Mouse (Mus musculus) intestine, embryonic 14.5 days (tissue): Measurements from ENCODE around the gene Vmn1r5. TPM values are rescaled to one million over a fixed set of nuclear protein-coding genes. Genes with fewer than 3 reads are reported as not detected.
"Not testable (repeated sequence)": the region's sequence is repeated elsewhere in the genome, so short reads cannot be mapped to it uniquely, and the experiment has no call there.

Experiments
- ATAC-seq: fragments of 200-750 bp; cut with Nextera tagmentation; replicated peaks from 2 replicates; pipeline ENCODE4 v1.8.0; 2017; ENCODE audit warnings: low read depth, moderate number of reproducible peaks, moderate TSS enrichment, moderate library complexity; ENCODE audit not compliant: low FRiP score, low TSS enrichment
- DNase-seq: peaks from one replicate; pipeline ENCODE4 v3.0.0-alpha.2; 2018; ENCODE audit warnings: low spot score
- H3K27ac ChIP-seq: fragments of 300-500 bp; sonication (generic); 2 replicates; pipeline ENCODE4 v1.5.1; 2014; ENCODE audit warnings: low read depth, mild to moderate bottlenecking, control low read depth
- H3K27me3 ChIP-seq: fragments of 300-500 bp; sonication (generic); replicated peaks from 2 replicates; pipeline ENCODE4 v1.6.1; 2014; ENCODE audit warnings: low read length, control low read depth; ENCODE audit not compliant: control insufficient read depth, insufficient read depth
- H3K36me3 ChIP-seq: fragments of 300-500 bp; sonication (generic); 2 replicates; pipeline ENCODE4 v1.6.1; 2014; ENCODE audit warnings: low read length, control low read depth; ENCODE audit not compliant: control insufficient read depth, insufficient read depth
- H3K4me1 ChIP-seq: fragments of 300-500 bp; sonication (generic); replicated peaks from 2 replicates; pipeline ENCODE4 v1.6.1; 2014; ENCODE audit warnings: low read length, control low read depth, mixed read lengths; ENCODE audit not compliant: control insufficient read depth, insufficient read depth
- H3K4me2 ChIP-seq: fragments of 300-500 bp; sonication (generic); 2 replicates; pipeline ENCODE4 v1.6.1; 2014; ENCODE audit warnings: low read length
- H3K4me3 ChIP-seq: fragments of 300-500 bp; sonication (generic); 2 replicates; pipeline ENCODE4 v1.5.1; 2014; ENCODE audit warnings: low read depth, low read length, control low read depth, mixed read lengths
- H3K9ac ChIP-seq: fragments of 300-500 bp; sonication (generic); 2 replicates; pipeline ENCODE4 v1.6.1; 2014; ENCODE audit warnings: mild to moderate bottlenecking, low read length
- H3K9me3 ChIP-seq: fragments of 300-500 bp; sonication (generic); 2 replicates; pipeline ENCODE4 v1.6.1; 2016; ENCODE audit warnings: low read length, control low read depth; ENCODE audit not compliant: control insufficient read depth
- WGBS: fragments of 180-500 bp; shearing (Covaris S2); extraction: QIAGEN DNeasy Blood & Tissue Kit; methylation state at CpG from one replicate; pipeline ENCODE4 v1.1.7; 2014; 5-methylcytosine and 5-hydroxymethylcytosine counted together
- polyA plus RNA-seq: library from polyadenylated mRNA; unstranded; fragments of >200 nt; fragmentation: Nextera tagmentation; extraction: Ambion mirVana; gene quantifications from 2 replicates; pipeline ENCODE4 v1.2.1, GENCODE M21; 2014

Vmn1r5 gene
- polyA plus RNA-seq, 1 experiment from 2014 or later = not detected

DNA sequence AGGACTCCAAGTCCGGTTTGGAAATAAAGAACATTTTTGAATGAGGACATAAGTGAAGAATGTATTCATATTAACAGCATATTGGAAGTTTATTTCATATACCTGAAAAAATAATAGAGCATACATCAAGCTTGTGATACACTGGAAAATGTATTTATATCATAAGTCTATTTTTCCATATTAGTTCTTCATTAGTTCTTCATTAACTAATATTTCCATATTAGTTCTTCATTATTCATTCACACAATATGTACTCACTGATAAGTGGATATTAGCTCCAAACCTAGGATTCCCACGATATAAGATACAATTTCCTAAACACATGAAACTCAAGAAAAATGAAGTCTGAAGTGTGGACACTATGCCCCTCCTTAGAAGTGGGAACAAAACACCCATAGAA lies 55.2 kb downstream of the Vmn1r5 start, which contains the start of gene Vmn1r7:
Gene Vmn1r7, minus strand, starts transcription at position 101 of the 400 bp plus-strand sequence.
- not testable (repeated sequence) for H3K36me3 ChIP-seq, H3K4me2 ChIP-seq, H3K9me3 ChIP-seq, H3K4me3 ChIP-seq, H3K27me3 ChIP-seq, ATAC-seq, DNase-seq, H3K4me1 ChIP-seq, H3K9ac ChIP-seq, H3K27ac ChIP-seq
- WGBS = 84% methylated on average over 2 of the region's 2 CpGs

GRCm38 (mm10) chr6:57031984-57032383 lies 61.9 kb downstream of the Vmn1r5 start, which contains the start of gene Vmn1r8:
Gene Vmn1r8, plus strand, starts transcription at chr6:57032284.
- Histone ChIP-seq H3K27me3 (no peaks in the 10 kb centered on the region), H3K9me3 (no peaks in the 10 kb centered on the region), H3K36me3 (no peaks in the 10 kb centered on the region), H3K27ac (no peak within 1 kb of the TSS), H3K9ac (no peak within 1 kb of the TSS), H3K4me1 (no peaks in the 10 kb centered on the region), H3K4me3 (no peak within 1 kb of the TSS), H3K4me2 (no peak within 1 kb of the TSS)
- ATAC-seq (no peak), DNase-seq (no peak)

GRCm38 (mm10) chr6:57034674-57035073 lies 64.6 kb downstream of the Vmn1r5 start:
- Histone ChIP-seq H3K27me3 (no peaks in the 10 kb centered on the region), H3K4me1 (no peaks in the 10 kb centered on the region), H3K4me2 (no peak overlapping the region), H3K9ac (no peak overlapping the region), H3K9me3 (no peaks in the 10 kb centered on the region), H3K36me3 (no peaks in the 10 kb centered on the region), H3K27ac (no peak overlapping the region), H3K4me3 (no peak overlapping the region)
- no peak for DNase-seq
- WGBS = 81% methylated on average over 2 of the region's 2 CpGs
- no peak for ATAC-seq

Other genes with a start within 250 kb of the Vmn1r5 start
- gene Kbtbd2, start 172.5 kb upstream of the Vmn1r5 start, polyA plus RNA-seq = 24.5 and 30.4 TPM in 2 replicates
- 111 and 113 TPM in 2 replicates for gene Fkbp9, start 138.2 kb upstream of the Vmn1r5 start, polyA plus RNA-seq
- gene Nt5c3, start 46.3 kb upstream of the Vmn1r5 start, polyA plus RNA-seq = 63.7 and 69.1 TPM in 2 replicates
- gene Vmn1r4, start 46.3 kb upstream of the Vmn1r5 start, polyA plus RNA-seq = 0.17 and 0.31 TPM in 2 replicates
- not detected in 2 replicates for gene Vmn1r6, start 27.0 kb downstream of the Vmn1r5 start, polyA plus RNA-seq
- gene Vmn1r7, start 55.1 kb downstream of the Vmn1r5 start, polyA plus RNA-seq = not detected in 2 replicates
- not detected in 2 replicates for gene Vmn1r8, start 62.0 kb downstream of the Vmn1r5 start, polyA plus RNA-seq
- not detected in 2 replicates for gene Vmn1r9, start 96.5 kb downstream of the Vmn1r5 start, polyA plus RNA-seq
- not detected in 2 replicates for gene Vmn1r10, start 139.2 kb downstream of the Vmn1r5 start, polyA plus RNA-seq
- gene Vmn1r11, start 163.2 kb downstream of the Vmn1r5 start, polyA plus RNA-seq = not detected in 2 replicates
- not detected in 2 replicates for gene Vmn1r12, start 186.6 kb downstream of the Vmn1r5 start, polyA plus RNA-seq
- not detected in 2 replicates for gene Vmn1r13, start 233.0 kb downstream of the Vmn1r5 start, polyA plus RNA-seq